Mouse (Mus musculus) activated CD4-positive, CD25-positive, alpha-beta regulatory T cell, adult 4 months (primary cell): ENCODE measurements around the gene Cps1. TPM values are rescaled to one million over a fixed set of nuclear protein-coding genes. Genes with fewer than 3 reads are reported as not detected.

Experiments
- ATAC-seq: one replicate; pipeline ENCODE4 v1.8.0; 2017
- polyA plus RNA-seq, 2 experiments: library from polyadenylated mRNA; unstranded; fragments of 100-300 nt; shearing (Covaris generic); gene quantifications; one replicate each; pipeline ENCODE4 v1.2.1; 2017

Gene Cps1
- not detected for polyA plus RNA-seq

DNA sequence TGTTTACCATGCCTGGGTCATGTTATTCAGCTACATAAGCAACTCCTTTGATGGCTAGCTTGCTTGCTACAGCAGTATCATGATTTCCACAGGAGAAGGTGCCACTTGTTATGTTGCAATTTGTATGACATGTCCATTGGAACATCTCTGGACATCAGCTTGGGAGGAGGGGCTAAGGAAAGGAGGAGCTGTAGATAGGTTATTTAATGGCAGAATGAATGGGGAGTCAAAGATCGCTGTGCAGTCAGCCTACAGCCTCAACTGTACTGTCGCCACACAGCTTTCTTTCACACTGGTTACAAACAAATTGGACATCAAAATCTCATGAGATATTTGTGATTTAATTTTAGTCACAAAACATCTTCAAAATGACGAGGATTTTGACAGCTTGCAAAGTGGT, at the start of gene Cps1:
TSS of gene Cps1 (plus strand) at position 230 of the 400 bp plus-strand sequence.
- no peak for ATAC-seq

DNA sequence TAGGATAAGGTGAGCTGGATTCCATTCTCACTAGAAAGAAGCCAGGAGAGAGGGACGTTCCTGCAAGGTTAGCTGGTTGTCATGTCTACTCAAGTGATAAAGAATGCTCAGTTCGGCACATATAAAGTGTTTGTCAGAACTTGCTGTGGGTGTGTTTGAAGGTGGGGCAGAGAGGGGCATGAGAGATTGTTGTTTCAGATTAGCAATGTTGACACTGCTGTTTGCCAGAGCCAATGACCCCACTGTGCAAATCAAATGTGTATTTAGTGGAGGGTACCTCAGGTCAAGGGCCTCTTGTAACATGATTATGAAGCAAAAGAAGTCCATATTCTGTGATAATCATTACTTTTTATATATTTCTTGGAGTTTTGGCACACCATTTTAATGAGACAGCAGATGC, 45.1 kb upstream of the Cps1 start:
- no peak for ATAC-seq

GRCm38 (mm10) chr1:67078666-67079065, 44.2 kb upstream of the Cps1 start:
- ATAC-seq: no peak

DNA sequence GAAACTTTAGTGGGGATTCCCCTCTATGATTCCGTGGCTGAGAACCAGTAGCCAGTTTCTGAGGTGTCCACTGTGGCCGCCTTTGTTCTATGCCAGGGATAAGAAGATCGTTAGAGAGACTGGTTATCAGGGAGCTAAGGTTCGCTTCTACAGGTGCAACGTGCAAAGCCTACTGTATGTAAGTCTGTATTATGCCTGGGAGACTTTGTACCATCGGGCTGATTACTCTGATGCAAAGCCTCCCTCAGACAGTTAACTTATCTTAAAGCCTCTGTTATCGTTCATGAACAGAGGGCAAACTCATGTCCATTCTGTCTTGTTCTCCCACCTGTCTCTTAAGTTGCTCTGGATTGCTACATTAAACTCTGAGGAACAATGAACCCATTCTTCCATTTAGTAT, 43.7 kb upstream of the Cps1 start:
- ATAC-seq: no peak

- no peak for ATAC-seq
Measured at GRCm38 (mm10) chr1:67092473-67092872, 30.4 kb upstream of the Cps1 start.

DNA sequence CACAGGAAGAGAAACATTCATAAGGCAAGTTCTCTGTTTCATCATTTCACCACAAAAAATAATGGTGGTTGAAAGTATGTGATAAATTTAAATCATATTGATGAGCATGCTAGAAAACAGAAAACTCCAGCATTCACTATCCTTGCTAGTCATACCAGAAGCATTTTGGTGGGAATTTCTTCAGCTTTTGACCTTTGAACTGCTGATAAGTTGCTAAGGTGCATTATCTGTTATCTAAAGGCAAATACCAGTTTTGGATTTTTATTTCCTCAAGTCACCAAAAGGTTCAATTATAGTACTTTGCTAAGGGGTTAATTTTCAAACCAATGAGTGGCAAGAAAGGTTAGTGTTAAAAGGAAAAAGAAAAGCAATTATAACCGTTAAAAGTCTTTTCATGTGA, 23.6 kb upstream of the Cps1 start:
- no peak for ATAC-seq

GRCm38 (mm10) chr1:67103476-67104248, 19.2 kb upstream of the Cps1 start:
- ATAC-seq: no peak

- ATAC-seq: no peak
Measured at GRCm38 (mm10) chr1:67111621-67112298, 11.1 kb upstream of the Cps1 start.

- ATAC-seq: no peak
Measured at GRCm38 (mm10) chr1:67113343-67114030, 9.3 kb upstream of the Cps1 start.

DNA sequence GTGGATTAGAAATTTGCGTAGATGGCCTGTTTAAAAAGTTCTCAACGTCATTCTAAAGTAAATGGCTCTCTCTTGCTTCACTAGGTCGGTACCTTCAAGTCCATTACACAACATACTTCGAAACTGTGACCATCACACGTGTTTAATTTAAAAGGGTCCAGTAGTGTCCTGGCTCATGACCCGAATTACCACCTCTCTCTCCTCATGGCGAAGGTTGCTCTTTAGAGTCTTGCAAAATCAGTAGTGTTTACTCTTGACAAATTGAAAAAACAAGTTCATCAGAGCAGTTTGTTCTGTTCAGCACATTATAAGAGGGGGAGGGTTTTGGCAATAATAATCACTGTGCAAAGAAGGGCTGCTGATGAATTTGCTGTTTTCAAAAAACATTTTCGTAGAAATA, 6.3 kb upstream of the Cps1 start:
- ATAC-seq: no peak

DNA sequence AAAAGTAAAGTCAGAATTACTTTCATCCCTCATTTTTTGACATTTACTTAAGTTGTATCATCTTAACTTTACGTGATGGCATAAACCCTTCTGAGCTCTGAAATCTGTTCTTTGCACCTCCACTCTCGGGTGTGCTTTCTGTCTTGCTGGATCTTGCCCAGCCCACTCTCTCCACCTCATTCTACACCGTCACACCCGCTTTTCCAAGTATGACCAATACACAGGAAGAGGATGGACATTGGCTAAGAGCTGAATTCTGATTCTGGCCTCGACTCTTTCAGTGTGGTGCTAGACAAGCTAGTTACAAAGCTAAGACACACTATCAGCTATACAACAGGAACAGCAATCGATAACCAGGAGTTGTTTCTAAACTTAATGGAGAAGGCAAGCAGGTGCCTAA, 5.0 kb upstream of the Cps1 start:
- no peak for ATAC-seq

DNA sequence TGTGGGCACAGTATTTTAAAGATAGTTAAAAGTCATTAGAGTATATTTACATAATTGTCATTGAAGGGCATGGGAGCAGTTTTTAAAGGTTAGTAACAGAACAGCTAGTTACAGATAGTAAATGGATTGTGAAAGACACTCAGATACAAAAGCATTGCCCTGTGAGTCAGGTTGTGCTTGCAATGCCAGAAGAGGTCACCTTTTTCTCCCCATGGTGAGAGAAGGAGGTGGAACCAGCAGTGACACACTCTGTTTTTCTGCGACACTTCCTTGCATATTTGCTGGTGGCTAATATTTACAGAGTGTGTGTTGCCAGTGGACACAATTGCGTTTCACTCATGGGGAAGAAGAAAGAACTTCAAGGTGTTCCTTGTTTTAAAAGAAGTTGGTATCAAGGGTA, 2.6 kb downstream of the Cps1 start:
- no peak for ATAC-seq

DNA sequence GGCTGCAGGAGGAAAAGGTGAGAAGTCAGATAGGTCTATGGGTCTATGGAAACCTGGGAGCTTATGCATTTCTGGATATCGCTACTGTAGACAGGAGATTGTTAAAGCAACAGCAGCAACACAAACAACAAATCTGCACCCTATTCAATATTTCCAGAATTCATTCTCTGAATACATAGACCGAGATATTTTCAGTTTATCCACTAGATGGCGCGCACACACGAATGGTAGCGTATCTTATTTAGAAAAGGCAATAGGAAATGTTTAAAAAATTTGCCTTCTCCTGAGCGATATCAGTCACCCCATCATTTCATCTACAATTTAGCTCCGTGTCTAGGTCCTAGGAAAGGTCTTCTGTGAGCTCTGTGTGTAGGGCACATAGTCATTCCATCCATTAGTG, 21.1 kb downstream of the Cps1 start:
- ATAC-seq: no peak

- no peak for ATAC-seq
Measured at GRCm38 (mm10) chr1:67151246-67151645, 28.4 kb downstream of the Cps1 start.

DNA sequence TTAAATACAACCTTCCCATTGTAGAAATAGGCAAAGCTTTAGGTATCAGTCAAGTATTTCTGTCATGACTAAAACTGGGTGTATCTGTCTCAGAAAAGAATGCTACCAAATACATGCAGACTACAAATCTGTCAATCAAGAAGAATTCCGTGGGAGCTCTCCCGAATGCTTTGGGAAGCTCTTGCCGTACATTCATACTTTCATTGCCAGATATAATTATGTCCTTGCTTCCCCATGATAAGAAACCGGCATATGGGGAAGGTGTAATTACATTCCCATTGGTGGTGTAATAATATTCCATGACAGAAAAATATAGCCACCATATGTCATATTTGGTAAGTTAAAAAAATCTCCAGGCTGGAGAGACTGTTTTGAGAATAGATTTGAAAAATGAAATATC, 44.5 kb downstream of the Cps1 start:
- ATAC-seq: no peak

DNA sequence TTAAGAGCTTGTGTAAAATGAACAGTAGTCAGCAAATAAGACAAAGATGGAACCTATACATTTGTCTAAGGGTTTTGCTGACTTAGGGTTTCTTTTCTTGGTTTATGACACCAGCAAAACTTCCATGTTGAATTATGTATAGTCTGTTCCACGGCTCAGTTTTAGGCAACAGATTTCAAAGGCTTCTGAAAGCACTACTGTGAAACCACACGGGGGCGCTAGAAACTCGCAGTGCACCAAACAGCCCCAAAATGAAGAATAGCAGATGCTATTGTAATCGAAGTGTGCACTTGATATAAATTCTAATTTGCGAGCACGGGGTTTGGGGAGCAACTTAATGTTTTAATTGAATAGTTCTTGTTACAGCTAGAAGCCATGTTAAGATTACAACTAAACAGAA, 58.3 kb downstream of the Cps1 start:
- ATAC-seq: no peak

DNA sequence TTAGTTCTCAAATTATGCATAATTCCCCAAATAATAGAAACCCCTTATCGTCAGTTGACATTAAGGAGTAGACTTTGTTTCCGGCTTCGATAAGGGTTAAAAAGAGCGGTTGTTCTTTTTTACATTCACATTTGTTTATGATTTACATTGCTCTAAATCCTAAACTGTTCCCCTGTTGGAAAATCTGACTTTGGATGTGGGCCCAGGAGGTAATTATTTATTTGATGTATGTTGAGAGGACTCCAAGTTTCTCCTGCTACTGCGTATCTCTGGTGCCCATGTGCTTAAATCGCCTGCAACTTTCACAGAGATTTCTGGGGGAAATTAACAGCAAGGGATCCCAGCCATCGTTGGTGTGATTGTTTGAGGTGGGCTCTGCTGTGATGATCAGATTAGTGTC, 59.4 kb downstream of the Cps1 start:
- ATAC-seq: no peak

GRCm38 (mm10) chr1:67183532-67183931, 60.7 kb downstream of the Cps1 start:
- no peak for ATAC-seq

DNA sequence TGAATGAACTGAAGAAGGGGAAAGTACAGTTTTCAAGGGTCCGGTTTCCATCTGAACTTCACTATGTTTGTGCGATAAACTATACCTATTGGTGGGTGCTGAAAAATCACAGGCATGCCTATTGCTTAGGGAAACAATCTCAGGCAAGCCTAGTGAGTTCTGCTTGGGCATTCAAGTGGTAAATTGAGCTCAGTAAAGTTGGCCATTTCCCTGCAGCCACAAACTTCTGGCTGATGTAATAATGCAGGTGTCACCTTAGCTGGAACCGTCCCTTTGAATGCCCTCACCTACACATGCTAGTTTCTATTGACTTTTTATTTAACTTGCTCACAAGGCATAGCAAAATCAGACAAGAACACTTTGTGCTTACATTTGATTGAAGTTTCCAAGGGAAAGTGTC, 61.3 kb downstream of the Cps1 start:
- ATAC-seq: no peak

DNA sequence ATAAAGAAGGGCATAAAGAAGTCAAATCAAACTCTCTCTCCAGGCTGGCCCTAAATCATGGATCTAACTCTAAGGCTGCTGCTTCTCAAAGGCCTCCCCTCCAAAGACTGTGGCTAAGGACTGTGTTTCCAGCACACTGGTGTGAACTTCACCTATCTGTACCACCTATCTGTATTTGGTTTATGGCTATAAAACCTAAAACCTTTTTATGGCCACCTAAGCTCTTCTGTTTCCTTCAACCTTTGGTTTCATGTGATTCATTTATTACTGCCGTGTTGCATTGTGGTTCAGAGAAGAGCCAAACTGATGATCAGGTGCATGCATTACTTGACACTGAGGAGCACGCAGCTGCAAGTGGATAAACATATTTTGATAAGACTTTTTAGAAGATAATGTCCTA, 74.5 kb downstream of the Cps1 start:
- ATAC-seq: no peak

- ATAC-seq: no peak
Measured at GRCm38 (mm10) chr1:67218339-67218944, 95.6 kb downstream of the Cps1 start.

DNA sequence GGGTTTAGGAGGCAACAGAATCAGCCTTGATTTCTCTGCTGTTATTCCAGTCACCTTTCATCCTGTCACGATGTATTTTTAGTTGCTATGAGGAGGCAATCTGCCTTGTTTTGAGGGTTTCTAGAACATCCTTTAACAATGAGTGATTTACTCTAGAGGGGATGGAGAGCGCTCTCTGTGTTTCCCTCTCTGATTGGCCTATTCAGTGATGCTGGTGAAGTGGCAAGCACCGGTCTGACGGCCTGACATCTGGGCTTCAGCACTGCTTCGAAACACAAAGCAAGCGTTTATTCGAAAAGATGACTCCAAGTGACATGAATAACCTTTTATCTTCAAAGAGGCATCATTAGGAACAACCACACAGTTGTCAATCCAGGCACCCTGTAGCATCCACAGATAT, 100.8 kb downstream of the Cps1 start:
- no peak for ATAC-seq

- ATAC-seq: no peak
Measured at GRCm38 (mm10) chr1:67234861-67235260, 112.0 kb downstream of the Cps1 start.
